Mouse (Mus musculus): ENCODE measurements around the gene Gm17304.

Gm17304 gene

DNA sequence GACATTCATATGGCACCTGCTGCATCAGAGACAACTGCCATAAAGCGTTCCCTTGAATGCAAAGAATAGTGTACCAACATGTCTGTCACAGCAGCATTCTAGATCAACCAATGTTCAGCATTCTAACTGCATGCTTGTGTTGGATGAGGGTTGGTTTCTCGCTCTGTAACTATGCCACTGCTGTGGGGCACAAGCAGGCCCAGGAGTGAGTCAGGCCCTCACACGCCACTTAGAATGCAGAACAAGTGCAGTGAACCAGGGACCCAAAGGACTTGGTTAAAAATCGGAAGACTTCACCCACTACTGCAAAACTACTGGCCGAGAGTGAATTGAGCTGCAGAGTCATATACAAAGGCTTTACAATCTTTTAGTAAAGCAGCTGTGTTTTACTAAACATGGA is 13.3 kb downstream of the Gm17304 start:
- DNase-seq (ENCODE audit: inconsistent age in 2 of 2, low spot score in 1 of 2), result no peak

DNA sequence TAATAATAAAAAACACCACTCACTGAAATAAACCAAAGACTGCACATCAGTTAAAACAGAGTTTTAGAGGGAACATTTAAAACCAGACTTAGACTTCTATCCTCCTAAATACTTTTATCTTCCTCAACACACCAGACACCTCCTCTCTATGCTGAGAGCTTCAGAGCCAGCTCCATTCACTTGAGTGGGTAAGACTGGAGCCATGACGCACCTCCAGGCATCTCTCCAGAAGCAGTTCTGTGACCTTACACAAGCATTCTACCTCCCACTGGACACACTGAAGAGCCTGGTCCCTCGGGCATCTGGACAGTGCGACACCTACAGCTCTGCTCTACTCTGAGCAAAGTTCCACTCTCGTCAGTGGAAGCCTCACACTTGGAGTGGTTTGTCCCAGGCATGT is 14.4 kb downstream of the Gm17304 start:
- DNase-seq (ENCODE audit: inconsistent age in 2 of 2, low spot score in 1 of 2), result no peak

DNA sequence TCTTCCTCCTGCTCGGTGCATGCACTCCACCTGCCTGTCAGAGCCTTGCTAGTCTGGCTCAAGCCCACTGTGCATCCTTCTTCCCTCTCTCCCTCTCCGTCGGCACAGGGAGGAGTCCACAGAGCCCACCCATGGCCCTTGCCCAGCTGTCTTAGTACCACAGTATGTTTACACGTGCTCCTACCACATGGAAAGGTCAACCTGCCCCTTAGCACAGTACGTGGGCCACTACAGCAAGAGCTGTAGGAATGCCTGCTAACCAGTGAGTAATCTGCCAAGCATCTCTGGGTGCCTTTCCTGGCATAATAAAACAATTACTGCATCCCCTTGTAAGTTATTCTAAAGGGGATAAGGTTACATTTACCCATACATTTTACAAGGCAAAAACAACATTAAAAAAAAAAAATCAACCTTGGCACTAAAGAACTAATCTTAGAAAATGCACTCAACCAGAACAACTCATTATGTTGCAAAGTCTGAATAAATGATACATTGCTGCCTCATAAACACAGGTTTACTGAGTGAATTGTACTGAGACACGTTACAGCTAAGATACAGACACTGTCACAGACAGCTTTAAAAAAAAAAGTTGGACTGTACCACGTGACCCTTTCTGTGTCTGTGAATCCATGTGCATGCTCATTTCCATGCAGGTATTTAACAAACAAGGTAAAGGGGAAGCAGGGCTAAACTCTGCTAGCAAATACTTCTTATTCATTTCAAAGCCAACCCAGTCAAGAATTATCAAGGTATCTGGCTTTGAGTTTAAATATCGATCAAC is 19.7 kb downstream of the Gm17304 start:
- DNase-seq (ENCODE audit: inconsistent age in 2 of 2, low spot score in 1 of 2), result no peak

DNA sequence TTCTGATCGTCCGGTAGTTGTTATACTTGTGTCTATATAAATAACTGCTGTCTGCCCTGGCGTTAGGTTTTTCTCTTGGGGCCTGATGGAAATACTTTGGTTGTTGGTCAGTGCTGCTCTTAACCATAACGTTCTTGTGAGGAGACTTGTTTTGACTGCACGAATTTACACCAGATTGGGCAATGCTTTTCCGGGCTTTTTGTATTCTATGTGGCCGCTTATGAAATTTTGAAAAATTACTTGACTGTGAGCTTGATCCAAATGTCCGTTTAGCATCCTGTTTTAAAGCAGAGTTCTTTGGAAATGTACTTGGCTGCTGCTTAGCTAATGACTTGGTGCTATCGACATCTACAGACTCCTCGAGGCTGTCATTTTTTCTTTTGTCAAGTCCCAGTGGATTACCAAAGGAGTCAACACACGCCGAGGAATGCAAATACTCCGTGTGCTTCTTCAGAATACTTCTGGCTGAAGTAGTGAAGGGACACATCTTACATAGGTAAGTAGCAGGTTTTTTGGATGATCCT is 27.6 kb downstream of the Gm17304 start:
- no peak for DNase-seq (ENCODE audit: inconsistent age in 2 of 2, low spot score in 1 of 2)

DNA sequence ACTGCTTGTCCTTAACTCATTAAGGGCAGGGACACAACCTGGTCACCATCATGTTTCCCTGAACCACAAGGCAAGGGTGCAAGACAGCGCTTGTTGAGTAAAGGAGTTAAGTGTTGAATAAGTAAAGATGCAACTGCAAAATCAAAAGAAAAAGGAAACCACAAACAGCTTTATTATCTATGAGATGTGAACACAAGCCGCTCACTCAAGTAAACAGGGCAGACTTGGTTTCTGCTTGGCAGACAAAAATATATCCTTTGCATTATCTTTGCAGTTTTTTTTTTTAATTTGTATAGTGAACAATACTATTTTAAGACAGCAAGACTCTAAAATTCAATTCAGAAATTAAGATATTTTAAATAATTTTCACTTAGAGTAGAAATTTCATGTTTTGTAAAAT is 30.7 kb downstream of the Gm17304 start:
- no peak for DNase-seq (ENCODE audit: inconsistent age in 2 of 2, low spot score in 1 of 2)

DNA sequence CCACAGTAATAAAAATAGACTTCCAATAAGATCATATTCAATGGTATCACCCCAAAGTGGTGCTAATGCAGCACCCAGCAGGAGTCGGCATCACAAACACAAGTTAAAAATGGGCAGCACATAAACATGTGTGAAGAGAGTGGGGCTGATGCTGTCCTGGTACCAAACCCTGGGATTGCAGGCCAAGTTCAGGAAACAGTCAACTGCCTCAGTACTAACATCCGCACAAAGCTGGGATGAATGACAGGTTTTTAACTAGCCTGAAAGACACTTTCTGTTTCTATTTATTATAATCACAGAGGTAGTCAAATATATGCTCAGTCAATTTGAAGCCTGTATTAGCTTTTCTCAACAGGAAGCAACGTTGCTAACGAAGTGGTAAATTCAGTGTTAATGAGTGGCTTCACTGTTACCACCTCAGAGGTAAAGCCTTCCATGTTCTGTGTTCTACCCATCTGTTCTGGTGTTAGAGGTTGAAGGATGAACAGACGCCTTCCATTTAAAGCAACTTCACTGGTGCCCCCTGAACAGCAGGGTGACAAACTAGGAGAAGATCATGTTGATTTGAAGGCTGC is 31.4 kb downstream of the Gm17304 start:
- no peak for DNase-seq (ENCODE audit: inconsistent age in 2 of 2, low spot score in 1 of 2)

DNA sequence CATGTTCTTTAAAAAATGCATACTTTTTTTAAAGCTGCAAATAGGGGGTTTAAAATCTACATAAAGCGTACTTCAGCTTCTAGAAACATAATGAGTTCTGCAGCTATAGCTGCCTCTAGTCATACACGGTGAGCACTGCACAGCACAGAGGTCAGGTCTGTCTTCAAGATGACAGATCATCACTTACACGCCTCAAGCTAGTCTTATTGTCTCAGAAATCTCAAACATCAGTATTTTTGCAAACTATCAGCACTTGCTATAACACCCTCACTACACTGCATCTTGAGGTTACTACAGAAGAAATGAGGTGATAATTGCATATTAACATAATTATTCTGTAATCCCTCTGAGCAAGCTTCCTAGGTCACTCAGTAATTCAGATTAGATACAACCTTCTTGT is 33.0 kb downstream of the Gm17304 start:
- DNase-seq (ENCODE audit: inconsistent age in 2 of 2, low spot score in 1 of 2), result no peak

DNA sequence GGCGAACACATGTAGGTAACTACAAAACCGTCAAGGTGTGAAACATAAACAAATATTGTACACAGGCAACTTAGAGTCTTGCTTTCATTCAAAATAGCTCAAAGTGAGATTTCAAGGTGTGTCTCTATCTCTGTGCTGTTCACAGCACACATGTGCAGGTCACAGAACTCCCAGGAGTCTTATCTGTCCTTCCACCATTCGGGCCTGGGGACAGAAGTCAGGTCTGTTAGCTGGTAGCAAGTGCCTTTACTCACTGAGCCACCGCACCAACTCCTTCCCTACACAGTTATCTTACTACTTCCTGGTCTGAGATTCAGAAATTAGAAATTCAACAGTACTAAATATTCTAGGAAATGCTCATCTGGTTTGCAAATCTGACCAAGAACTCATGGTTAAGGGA is 34.5 kb downstream of the Gm17304 start:
- no peak for DNase-seq (ENCODE audit: inconsistent age in 2 of 2, low spot score in 1 of 2)

DNA sequence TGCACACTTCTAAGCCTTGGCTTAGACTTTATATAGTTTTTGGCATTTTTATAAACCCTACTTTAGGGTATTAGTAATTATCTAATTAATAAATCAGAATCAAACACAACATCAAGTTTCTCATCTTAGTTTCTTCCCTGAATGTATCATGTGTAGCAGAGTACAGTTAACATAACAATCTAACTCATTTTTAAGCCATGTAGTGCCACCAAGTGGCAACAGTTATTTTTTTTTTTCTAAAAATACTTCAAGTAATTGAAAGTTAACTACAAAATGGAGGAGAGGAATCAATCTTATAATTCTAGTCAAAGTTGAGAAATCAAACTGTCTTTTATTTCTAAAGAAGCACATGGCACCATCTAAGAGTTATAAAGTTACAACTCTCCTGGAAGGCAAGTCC is 40.5 kb downstream of the Gm17304 start:
- DNase-seq (ENCODE audit: inconsistent age in 2 of 2, low spot score in 1 of 2), result no peak

DNA sequence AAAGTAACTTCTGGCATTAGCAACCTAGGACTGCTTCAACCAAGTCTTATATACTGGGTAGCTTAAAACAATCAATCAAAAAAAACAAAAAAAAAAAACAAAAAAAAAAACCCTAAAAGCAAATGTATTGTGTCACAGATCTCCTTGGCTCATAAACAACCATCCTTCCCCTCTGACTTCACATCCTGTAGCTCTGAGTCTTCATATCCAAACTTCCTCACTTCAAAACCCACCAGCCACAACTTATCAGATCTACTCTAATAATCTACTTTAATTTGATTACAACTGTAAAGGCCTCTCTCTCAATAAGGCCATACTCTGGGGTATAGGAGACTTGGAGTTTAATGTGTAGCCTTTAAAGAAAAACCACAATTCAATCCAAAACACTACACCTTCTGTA is 41.1 kb downstream of the Gm17304 start:
- DNase-seq (ENCODE audit: inconsistent age in 2 of 2, low spot score in 1 of 2), result no peak

DNA sequence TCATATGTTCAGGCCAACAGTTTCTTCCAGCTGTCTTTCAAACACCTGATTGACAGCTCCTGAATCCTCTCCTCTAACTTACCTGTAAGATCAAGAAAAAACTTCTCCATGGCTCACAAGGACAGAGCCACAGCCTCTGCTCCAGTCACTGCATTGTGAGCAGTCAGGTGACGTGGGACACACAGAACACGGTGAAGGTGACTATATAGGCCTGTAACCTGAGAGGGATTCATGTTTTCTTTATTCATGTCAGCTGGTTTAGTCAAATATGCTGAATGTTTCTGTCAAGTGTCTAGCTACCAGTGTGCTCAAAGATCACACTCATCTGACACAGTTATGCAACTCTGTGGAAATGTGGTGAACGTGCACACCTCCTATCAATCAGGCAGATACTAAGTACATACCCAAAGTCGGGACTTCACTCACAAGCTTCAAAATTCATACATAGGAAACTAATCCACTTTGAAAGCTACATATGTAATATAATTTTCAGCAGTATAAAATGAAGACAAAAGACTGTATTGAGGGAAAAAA is 43.4 kb downstream of the Gm17304 start:
- DNase-seq (ENCODE audit: inconsistent age in 2 of 2, low spot score in 1 of 2), result no peak

DNA sequence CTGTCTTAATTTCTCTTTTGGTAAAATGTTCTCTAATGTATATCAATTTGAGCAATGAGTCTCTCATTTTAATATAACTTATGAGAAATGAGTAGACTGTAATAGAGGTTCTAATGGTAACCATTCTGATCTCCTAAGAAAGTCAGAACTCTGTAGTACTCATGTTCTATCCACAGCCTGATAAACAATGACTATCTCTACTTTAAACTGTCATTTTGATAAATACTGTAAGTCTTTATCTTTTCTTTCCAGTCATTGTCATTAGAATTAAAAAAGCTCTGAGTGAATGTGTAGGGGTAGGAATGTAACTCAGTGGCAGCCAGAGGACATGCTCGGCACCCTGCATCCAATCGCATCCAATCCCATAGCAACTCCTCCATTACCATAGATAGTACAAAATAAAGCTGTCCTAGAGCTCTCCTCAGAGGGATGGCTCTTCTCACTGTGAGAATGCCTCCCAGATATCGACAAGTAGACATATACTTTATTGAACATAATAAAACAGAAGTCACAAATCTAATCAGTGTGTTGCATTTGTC is 44.0 kb downstream of the Gm17304 start:
- no peak for DNase-seq (ENCODE audit: inconsistent age in 2 of 2, low spot score in 1 of 2)
